Mouse (Mus musculus) CH12.LX (cell line): ENCODE results near the gene Galnt18. TPM values are rescaled to one million over a fixed set of nuclear protein-coding genes. Genes with fewer than 3 reads are reported as not detected.

Source experiments
- DNase-seq: peaks from one replicate; pipeline ENCODE4 v3.0.0-alpha.2; 2013; ENCODE audit errors: extremely low read depth
- H3K27ac ChIP-seq: 2 replicates; pipeline ENCODE4 v1.5.1; 2012; ENCODE audit warnings: low read depth, mild to moderate bottlenecking, control low read depth, moderate library complexity; ENCODE audit not compliant: insufficient read depth
- H3K27me3 ChIP-seq: replicated peaks from 2 replicates; pipeline ENCODE3; 2012; ENCODE audit warnings: inconsistent platforms
- H3K36me3 ChIP-seq, 2 experiments: replicated peaks in 1 of 2; 2 replicates each; pipeline versions ENCODE3 to v1.6.1; 2012; ENCODE audit warnings: inconsistent platforms in 1 of 2, low read length in 1 of 2, mild to moderate bottlenecking in 1 of 2, mixed read lengths in 1 of 2, moderate library complexity in 1 of 2; ENCODE audit not compliant: control insufficient read depth in 1 of 2, insufficient read depth in 1 of 2
- H3K4me1 ChIP-seq, 2 experiments: 2 replicates each; pipeline ENCODE4 v1.6.1; 2012; ENCODE audit warnings: inconsistent platforms in 1 of 2, moderate library complexity in 1 of 2; ENCODE audit not compliant: insufficient read depth in 2 of 2, control insufficient read depth in 1 of 2
- H3K4me2 ChIP-seq: 2 replicates; pipeline ENCODE4 v1.6.1; 2012; ENCODE audit warnings: low read depth, mild to moderate bottlenecking, control low read depth; ENCODE audit not compliant: poor library complexity, insufficient read depth, severe bottlenecking
- H3K4me3 ChIP-seq, 3 experiments: fragments of 150-350 bp in 1 of 3; sonication (generic) in 1 of 3; replicated peaks in 1 of 3; 2 replicates each; pipeline versions ENCODE3 to v1.5.1; 2011 to 2012; ENCODE audit warnings: low read depth in 2 of 3, low read length in 2 of 3, mild to moderate bottlenecking in 2 of 3, moderate library complexity in 2 of 3, control low read depth in 1 of 3, improper control_type of control experiment in 1 of 3, inconsistent platforms in 1 of 3, mixed read lengths in 1 of 3; ENCODE audit not compliant: poor library complexity in 1 of 3
- H3K79me2 ChIP-seq: replicated peaks from 2 replicates; pipeline ENCODE4 v1.6.1; 2012; ENCODE audit warnings: mild to moderate bottlenecking, moderate library complexity; ENCODE audit not compliant: control insufficient read depth, poor library complexity, insufficient read depth, severe bottlenecking; ENCODE audit errors: extremely low read depth
- H3K9ac ChIP-seq: 2 replicates; pipeline ENCODE4 v1.6.1; 2012; ENCODE audit warnings: low read depth, mild to moderate bottlenecking, control low read depth, moderate library complexity; ENCODE audit not compliant: insufficient read depth
- H3K9me3 ChIP-seq: replicated peaks from 2 replicates; pipeline ENCODE3; 2012; ENCODE audit warnings: low read length, inconsistent platforms, mixed read lengths
- BHLHE40 ChIP-seq: IDR thresholded peaks from 2 replicates; pipeline ENCODE4 v1.6.1; 2011; ENCODE audit warnings: mild to moderate bottlenecking, low read depth, low read length, improper control_type of control experiment
- CHD2 ChIP-seq: IDR thresholded peaks from 2 replicates; pipeline ENCODE4 v1.6.1; 2011; ENCODE audit warnings: low read length, improper control_type of control experiment
- CTCF ChIP-seq, 2 experiments: IDR thresholded peaks in 1 of 2; conservative IDR thresholded peaks in 1 of 2; 2 replicates each; pipeline ENCODE4 v1.5.1; 2011 to 2012; ENCODE audit warnings: low read depth in 2 of 2, low read length in 2 of 2, improper control_type of control experiment in 1 of 2, inconsistent platforms in 1 of 2, mild to moderate bottlenecking in 1 of 2, moderate library complexity in 1 of 2
- ETS1 ChIP-seq: conservative IDR thresholded peaks from 2 replicates; pipeline ENCODE4 v1.6.1; 2012; ENCODE audit warnings: low read depth, mild to moderate bottlenecking, inconsistent platforms, low read length, improper control_type of control experiment, moderate library complexity
- IRF4 ChIP-seq: IDR thresholded peaks from 2 replicates; pipeline ENCODE4 v1.6.1; 2014; ENCODE audit warnings: low read depth, mild to moderate bottlenecking, inconsistent platforms, low read length, improper control_type of control experiment
- MAFK ChIP-seq: IDR thresholded peaks from 2 replicates; pipeline ENCODE4 v1.6.1; 2011; ENCODE audit warnings: low read length, improper control_type of control experiment; ENCODE audit not compliant: insufficient replicate concordance
- MAX ChIP-seq: IDR thresholded peaks from 2 replicates; pipeline ENCODE4 v1.6.1; 2011; ENCODE audit warnings: low read length, improper control_type of control experiment
- MEF2A ChIP-seq: IDR thresholded peaks from 2 replicates; pipeline ENCODE4 v1.6.1; 2014; ENCODE audit warnings: low read depth, mild to moderate bottlenecking, inconsistent platforms, low read length, improper control_type of control experiment, borderline replicate concordance
- NELFE ChIP-seq: IDR thresholded peaks from 2 replicates; pipeline ENCODE4 v1.6.1; 2011; ENCODE audit warnings: low read depth, low read length, improper control_type of control experiment
- POLR2A ChIP-seq: IDR thresholded peaks from 2 replicates; pipeline ENCODE4 v1.6.1; 2011; ENCODE audit warnings: low read depth, mild to moderate bottlenecking, improper control_type of control experiment, low read length
- POLR2AphosphoS2 ChIP-seq: IDR thresholded peaks from 2 replicates; pipeline ENCODE4 v1.6.1; 2011; ENCODE audit warnings: low read depth, low read length, improper control_type of control experiment
- RAD21 ChIP-seq: IDR thresholded peaks from 2 replicates; pipeline ENCODE4 v1.6.1; 2011; ENCODE audit warnings: low read depth, mild to moderate bottlenecking, low read length, improper control_type of control experiment, moderate library complexity
- RCOR1 ChIP-seq: conservative IDR thresholded peaks from 2 replicates; pipeline ENCODE4 v1.6.1; 2012; ENCODE audit warnings: low read depth, mild to moderate bottlenecking, inconsistent platforms, low read length, improper control_type of control experiment
- SMC3 ChIP-seq: IDR thresholded peaks from 2 replicates; pipeline ENCODE4 v1.6.1; 2011; ENCODE audit warnings: low read depth, low read length, improper control_type of control experiment
- TBP ChIP-seq: conservative IDR thresholded peaks from 2 replicates; pipeline ENCODE4 v1.6.1; 2011; ENCODE audit warnings: low read depth, low read length, improper control_type of control experiment
- USF1 ChIP-seq: IDR thresholded peaks from 2 replicates; pipeline ENCODE4 v1.6.1; 2014; ENCODE audit warnings: low read depth, mild to moderate bottlenecking, inconsistent platforms, low read length, improper control_type of control experiment
- USF2 ChIP-seq: conservative IDR thresholded peaks from 2 replicates; pipeline ENCODE4 v1.6.1; 2011; ENCODE audit warnings: low read depth, low read length, improper control_type of control experiment
- ZNF384 ChIP-seq: IDR thresholded peaks from 2 replicates; pipeline ENCODE4 v1.6.1; 2012; ENCODE audit warnings: low read depth, low read length, improper control_type of control experiment, inconsistent platforms
- dilution Hi-C: fragments of 300-500 bp; cut with MboI; formaldehyde crosslinking; loops from 2 replicates; pipeline ENCODE4 v1.14.3; 2020; ENCODE audit warnings: low sequenced_read_pairs; ENCODE audit not compliant: extremely low pct_unique_long_range_greater_than_20kb, extremely low pct_ligation_motif_present
- in situ Hi-C: fragments of 300-500 bp; cut with MboI; formaldehyde crosslinking; loops from 3 replicates; pipeline ENCODE4 v1.14.3; 2019; ENCODE audit warnings: low sequenced_read_pairs, low pct_ligation_motif_present, low pct_unique_long_range_greater_than_20kb, mixed read lengths
- polyA plus RNA-seq: library from polyadenylated mRNA; unstranded; fragments of >175 nt; gene quantifications from 2 replicates; pipeline ENCODE4 v1.2.1, GENCODE M21; 2012; ENCODE audit warnings: low read depth; ENCODE audit not compliant: insufficient read length
- total RNA-seq, 2 experiments: library from RNA; depleted of rRNA; stranded (reverse); fragments of 300-350 nt in 1 of 2; fragments of >200 nt in 1 of 2; gene quantifications; 2 replicates each; pipeline ENCODE4 v1.2.3; 2012 to 2014

The Galnt18 gene
- total and polyA plus RNA-seq, 3 experiments, result 0.04 TPM; not detected in 2

DNA sequence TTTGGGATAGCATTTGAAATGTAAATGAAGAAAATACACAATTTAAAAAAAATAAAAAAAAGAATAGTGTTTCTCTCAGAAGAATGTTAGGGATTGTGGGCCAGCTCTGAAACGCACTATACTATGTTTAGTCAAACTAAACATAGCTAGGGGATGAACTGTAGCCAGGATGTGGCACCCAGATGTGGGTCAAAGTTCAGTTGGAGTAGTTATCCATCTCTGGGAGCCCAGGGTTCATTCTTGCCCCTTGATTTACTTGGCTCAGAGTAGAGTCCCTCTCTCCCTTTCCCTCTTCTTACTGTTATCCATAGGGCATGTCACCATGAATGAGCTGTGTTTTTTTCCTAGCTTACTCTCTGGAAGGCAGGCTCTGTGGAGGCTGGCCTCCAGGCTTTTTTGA lies 165.3 kb downstream of the Galnt18 start:
- in situ Hi-C loops (no loop called here), dilution Hi-C loops (no loop called here)
- H3K79me2 ChIP-seq, result no peaks in the 10 kb centered on the region
- H3K4me3 ChIP-seq, result no peak overlapping the region
- no peak overlapping the region for H3K9ac ChIP-seq
- H3K36me3 ChIP-seq, result no peaks in the 10 kb centered on the region
- H3K27ac ChIP-seq, result no peak overlapping the region
- no peaks in the 10 kb centered on the region for H3K9me3 ChIP-seq
- TF ChIP-seq MEF2A (no peak), POLR2AphosphoS2 (no peak), TBP (no peak), RCOR1 (no peak), SMC3 (no peak), POLR2A (no peak), USF1 (no peak), BHLHE40 (no peak), CTCF (conservative IDR thresholded peaks at IDR 0.05 in 1 of 2, IDR thresholded peaks at IDR 0.05 in 1 of 2; ENCODE audit: low read depth in 2 of 2, low read length in 2 of 2) (no peak), MAX (no peak), NELFE (no peak), CHD2 (no peak), USF2 (no peak), MAFK (no peak), ZNF384 (no peak), IRF4 (no peak)
- H3K4me1 ChIP-seq, result no peaks in the 10 kb centered on the region
- H3K4me2 ChIP-seq, result no peak overlapping the region
- no peak for DNase-seq
- peaks cover 31% of the 10 kb centered on the region for H3K27me3 ChIP-seq

DNA sequence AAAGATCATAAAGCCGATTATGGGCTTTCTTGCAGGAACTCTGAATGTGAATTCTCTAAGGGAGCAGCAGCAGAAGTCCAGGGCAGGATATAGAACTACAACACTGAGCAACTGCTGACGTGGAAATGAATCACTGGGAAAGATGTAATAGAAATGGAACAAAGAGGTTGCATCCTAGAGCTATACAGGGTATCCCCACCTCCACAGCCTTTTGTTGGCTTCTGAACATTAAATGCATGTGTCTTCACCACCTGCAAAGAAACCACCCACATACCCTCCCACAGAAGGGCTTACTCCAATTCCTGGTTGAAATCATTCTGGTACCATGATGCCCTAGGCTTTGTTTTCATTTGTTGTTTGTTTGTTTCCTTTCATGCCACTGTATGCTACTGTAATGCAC lies 172.3 kb downstream of the Galnt18 start:
- Histone ChIP-seq H3K4me1 (peaks cover 0 to 5% of the 10 kb centered on the region in 2 experiments; a peak in 1 of 4 replicates), H3K79me2 (no peaks in the 10 kb centered on the region), H3K9me3 (no peaks in the 10 kb centered on the region), H3K27me3 (peaks cover 52% of the 10 kb centered on the region), H3K4me3 (no peak overlapping the region), H3K4me2 (no peak overlapping the region), H3K27ac (no peak overlapping the region)
- DNase-seq, result no peak
- TF ChIP-seq CTCF (conservative IDR thresholded peaks at IDR 0.05 in 1 of 2, IDR thresholded peaks at IDR 0.05 in 1 of 2; ENCODE audit: low read depth in 2 of 2, low read length in 2 of 2), result no peak
- TF ChIP-seq MAFK, result no peak
- no peak for TF ChIP-seq MAX
- TF ChIP-seq ETS1, result no peak
- no peak for TF ChIP-seq RAD21
- no peak for TF ChIP-seq NELFE
- TF ChIP-seq, all 38 proteins: peak for 0
- in situ Hi-C loops, result no loop called here
- Histone ChIP-seq H3K36me3 (no peaks in the 10 kb centered on the region), H3K9ac (no peak overlapping the region)
- dilution Hi-C loops, result no loop called here
